Mouse (Mus musculus): Measurements from ENCODE around the gene Arl14.
"Not testable (repeated sequence)": the region's sequence is repeated elsewhere in the genome, so short reads cannot be mapped to it uniquely, and the experiment has no call there.

DNA sequence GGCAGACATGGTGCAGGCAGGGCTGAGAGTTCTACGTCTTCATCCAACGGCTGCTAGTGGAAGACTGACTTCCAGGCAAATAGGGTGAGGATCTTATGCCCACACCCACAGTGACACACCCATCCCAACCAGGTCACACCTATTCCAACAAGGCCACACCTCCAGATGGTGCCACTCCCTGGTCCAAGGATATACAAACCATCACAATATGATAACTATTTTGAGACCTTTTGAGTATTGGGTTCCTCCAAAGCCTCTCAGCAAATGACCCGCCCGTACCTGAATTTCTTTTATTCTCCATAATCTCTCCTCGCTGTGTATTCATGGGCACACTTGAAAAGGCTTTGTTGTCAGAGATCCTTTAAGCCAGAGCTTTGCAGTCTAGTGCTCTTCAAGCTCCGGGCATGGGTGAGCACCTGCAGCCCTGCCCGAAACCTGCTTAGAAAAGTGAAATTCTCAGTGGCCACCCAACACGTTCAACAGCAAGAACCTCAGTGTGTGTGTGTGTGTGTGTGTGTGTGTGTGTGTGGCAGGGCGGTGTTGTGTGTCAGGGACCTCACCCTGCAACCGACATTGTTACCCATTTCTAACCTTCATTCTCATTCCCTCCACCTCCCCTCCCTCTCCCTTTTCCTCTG is 11.5 kb downstream of the Arl14 start:
- not testable (repeated sequence) for TF ChIP-seq CTCF (IDR thresholded peaks at IDR 0.05; ENCODE audit: borderline replicate concordance, extremely low read depth, insufficient read depth, insufficient read length); POLR2A (IDR thresholded peaks at IDR 0.05; ENCODE audit: borderline replicate concordance, extremely low read depth, insufficient read depth, insufficient read length, poor library complexity, severe bottlenecking)

All from brain, embryonic 14.5 days (tissue).